In genomic region chr11:63908500-63908899, GRCm38 (mm10) we compare ENCODE assay signal across 17 mouse cellular contexts. TPM values are rescaled to one million over a fixed set of nuclear protein-coding genes. Genes with fewer than 3 reads are reported as not detected.
DNase-seq lines count a peak whose midpoint lies in the region; ATAC-seq lines count a peak whose summit lies in the region.
"Had no signal": no experiment of that assay in that cellular context is flagged by ENCODE, and none has a peak within 500 bp of the region (broad histone marks: within the 10 kb centered on the region; RNA-seq: fewer than 3 reads in every experiment).

No protein-coding gene starts in this region.

- no peaks in the 10 kb centered on the region; the same call in 1 of the 2 replicates for H3K4me1 ChIP-seq in forebrain, embryonic 15.5 days
- H3K4me1 ChIP-seq in embryonic facial prominence, embryonic 10.5 days, result peaks cover 46% of the 10 kb centered on the region
- H3K4me1 ChIP-seq: intestine, embryonic 15.5 days had no signal

- peak; percentile 44 for DNase-seq in A20 (ENCODE audit: low read depth, low spot score)
- peak; percentile 66 for DNase-seq in CD4-positive helper T cell, adult 2 months (ENCODE audit: low read depth, low spot score)
- no peak for DNase-seq in adrenal gland, postnatal 4 days (ENCODE audit: low spot score in 2 of 2)
- DNase-seq in embryonic facial prominence, embryonic 10.5 days (ENCODE audit: low spot score), result no peak
- DNase-seq: cerebellum, postnatal 36 days; gastrocnemius, postnatal 25 days; right cerebral cortex, postnatal 14 days had no signal

- H3K9ac ChIP-seq in forebrain, embryonic 15.5 days (replicated peaks), result no peak overlapping the region
- H3K9ac ChIP-seq: embryonic facial prominence, embryonic 12.5 days; heart, embryonic 13.5 days; intestine, embryonic 15.5 days; liver, embryonic 14.5 days; midbrain, embryonic 13.5 days had no signal

- no peak overlapping the region for H3K4me3 ChIP-seq in forebrain, embryonic 15.5 days
- no peak overlapping the region for H3K4me3 ChIP-seq in embryonic facial prominence, embryonic 10.5 days
- H3K4me3 ChIP-seq: embryonic facial prominence, embryonic 12.5 days; heart, embryonic 13.5 days; hindbrain, embryonic 10.5 days; intestine, embryonic 15.5 days; midbrain, embryonic 13.5 days had no signal

- H3K9me3 ChIP-seq in forebrain, embryonic 15.5 days, result no peaks in the 10 kb centered on the region
- H3K9me3 ChIP-seq in embryonic facial prominence, embryonic 10.5 days, result no peaks in the 10 kb centered on the region
- H3K9me3 ChIP-seq: embryonic facial prominence, embryonic 12.5 days; heart, embryonic 13.5 days; hindbrain, embryonic 10.5 days; intestine, embryonic 15.5 days; midbrain, embryonic 13.5 days had no signal

- ATAC-seq in common myeloid progenitor, adult 5-6 weeks (replicated peaks; ENCODE audit: low read depth, poor library complexity, severe bottlenecking), result peak; percentile 80
- ATAC-seq in megakaryocyte progenitor cell, adult 5-6 weeks (replicated peaks; ENCODE audit: poor library complexity), result peak; percentile 82
- no peak for ATAC-seq in forebrain, embryonic 15.5 days (replicated peaks)
- ATAC-seq: intestine, embryonic 15.5 days; midbrain, embryonic 13.5 days had no signal

- no peak overlapping the region for H3K4me2 ChIP-seq in forebrain, embryonic 15.5 days (replicated peaks)
- H3K4me2 ChIP-seq: embryonic facial prominence, embryonic 12.5 days; heart, embryonic 13.5 days; intestine, embryonic 15.5 days; midbrain, embryonic 13.5 days had no signal

- no peak overlapping the region for H3K27ac ChIP-seq in forebrain, embryonic 15.5 days (replicated peaks)
- no peak overlapping the region for H3K27ac ChIP-seq in embryonic facial prominence, embryonic 10.5 days (replicated peaks)
- H3K27ac ChIP-seq: embryonic facial prominence, embryonic 12.5 days; heart, embryonic 13.5 days; hindbrain, embryonic 10.5 days; intestine, embryonic 15.5 days; kidney, postnatal 0 days; liver, embryonic 14.5 days; midbrain, embryonic 13.5 days had no signal

- 93% methylated on average over 4 of the region's 4 CpGs for WGBS in forebrain, embryonic 15.5 days
- WGBS in embryonic facial prominence, embryonic 10.5 days, result 85% methylated on average over 4 of the region's 4 CpGs

- no peaks in the 10 kb centered on the region for H3K36me3 ChIP-seq in forebrain, embryonic 15.5 days
- peaks cover 9% of the 10 kb centered on the region; the same call in 1 of the 2 replicates for H3K36me3 ChIP-seq in embryonic facial prominence, embryonic 10.5 days (replicated peaks)
- H3K36me3 ChIP-seq: embryonic facial prominence, embryonic 12.5 days; heart, embryonic 13.5 days; intestine, embryonic 15.5 days; midbrain, embryonic 13.5 days had no signal

- H3K27me3 ChIP-seq in forebrain, embryonic 15.5 days, result peaks cover 13% of the 10 kb centered on the region; the same call in 1 of the 2 replicates
- peaks cover 53% of the 10 kb centered on the region for H3K27me3 ChIP-seq in embryonic facial prominence, embryonic 10.5 days (replicated peaks; ENCODE audit: low read depth, poor library complexity, severe bottlenecking)
- H3K27me3 ChIP-seq: embryonic facial prominence, embryonic 12.5 days; intestine, embryonic 15.5 days had no signal

RNA-seq across cellular contexts. Expression of gene Hs3st3b1, which starts 13.6 kb away (rescaled TPM):
- total RNA-seq in common myeloid progenitor, adult 5-6 weeks (2017), result 0.41 and 0.73 TPM in 2 replicates
- total RNA-seq in megakaryocyte progenitor cell, adult 5-6 weeks (2015), result 0.17 and 0.20 TPM in 2 replicates
- 0.14 and 0.37 TPM in 2 replicates for total RNA-seq in megakaryocyte progenitor cell, adult 5-6 weeks (2017)
- 1 to 10 TPM; 5.0 to 9.1 TPM for total RNA-seq in adrenal gland, postnatal 4 days (2021)
- 4.3 and 4.4 TPM in 2 replicates for polyA plus RNA-seq in forebrain, embryonic 15.5 days (2015; fragmentation: Nextera tagmentation; extraction: Ambion mirVana)
- polyA plus RNA-seq in embryonic facial prominence, embryonic 10.5 days (2016; fragmentation: Nextera tagmentation; extraction: Ambion mirVana), result 9.5 and 11.8 TPM in 2 replicates

Comparison
In these comparisons a context has a peak if more than half of its experiments do, and no peak if none do; other contexts are left out.
1. DNase-seq: peak in A20 (single experiment) and CD4-positive helper T cell, adult 2 months (single experiment); none in adrenal gland, postnatal 4 days (0 of 2) and embryonic facial prominence, embryonic 10.5 days (single experiment).